Mouse (Mus musculus) megakaryocyte, embryonic 14.5 days (primary cell): ENCODE data around the gene Bag1. TPM values are rescaled to one million over a fixed set of nuclear protein-coding genes. Genes with fewer than 3 reads are reported as not detected.
A peak's percentile ranks its signal among the peaks of the same experiment; 100 is the strongest.

Experiments used
- H3K27me3 ChIP-seq: replicated peaks from 2 replicates; pipeline ENCODE3; 2012; ENCODE audit warnings: inconsistent platforms
- H3K36me3 ChIP-seq: replicated peaks from 2 replicates; pipeline ENCODE3; 2012; ENCODE audit warnings: low read length, inconsistent platforms, mixed read lengths
- H3K4me1 ChIP-seq: 2 replicates; pipeline ENCODE4 v1.6.1; 2012; ENCODE audit warnings: inconsistent platforms
- H3K4me3 ChIP-seq: replicated peaks from 2 replicates; pipeline ENCODE3; 2012; ENCODE audit warnings: moderate library complexity, mild to moderate bottlenecking, inconsistent platforms
- H3K9me3 ChIP-seq: 2 replicates; pipeline ENCODE4 v1.6.1; 2012; ENCODE audit warnings: inconsistent platforms
- FLI1 ChIP-seq: IDR thresholded peaks from 2 replicates; pipeline ENCODE4 v1.6.1; 2012; ENCODE audit warnings: low read length, inconsistent platforms, mixed read lengths
- GATA1 ChIP-seq: IDR thresholded peaks from 3 replicates; pipeline ENCODE4 v1.6.1; 2012; ENCODE audit warnings: mixed read lengths, low read length, inconsistent platforms, borderline replicate concordance
- polyA plus RNA-seq: library from polyadenylated mRNA; stranded (reverse); fragments of >175 nt; gene quantifications from 2 replicates; pipeline ENCODE4 v1.2.3, GENCODE M21; 2012; ENCODE audit warnings: low replicate concordance; ENCODE audit not compliant: insufficient read depth

The Bag1 gene
- polyA plus RNA-seq, 1 experiment: 409 TPM

DNA sequence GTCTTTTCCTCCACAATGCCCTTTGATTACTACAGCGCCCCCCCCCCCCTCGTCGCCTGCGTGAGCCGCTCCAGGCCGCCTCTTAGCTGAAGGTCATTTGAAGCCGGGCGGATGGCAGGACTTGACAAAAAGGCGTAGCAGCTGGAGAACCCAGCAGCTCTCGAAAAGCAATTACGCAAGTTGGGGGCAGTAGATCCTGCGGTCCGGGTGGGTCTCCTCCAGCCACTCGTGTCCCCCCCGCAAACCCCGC lies 22.4 kb upstream of the Bag1 start:
- H3K36me3 ChIP-seq: peaks cover 51% of the 10 kb centered on the region
- H3K27me3 ChIP-seq: no peaks in the 10 kb centered on the region
- TF ChIP-seq GATA1: no peak
- no peak for TF ChIP-seq FLI1

DNA sequence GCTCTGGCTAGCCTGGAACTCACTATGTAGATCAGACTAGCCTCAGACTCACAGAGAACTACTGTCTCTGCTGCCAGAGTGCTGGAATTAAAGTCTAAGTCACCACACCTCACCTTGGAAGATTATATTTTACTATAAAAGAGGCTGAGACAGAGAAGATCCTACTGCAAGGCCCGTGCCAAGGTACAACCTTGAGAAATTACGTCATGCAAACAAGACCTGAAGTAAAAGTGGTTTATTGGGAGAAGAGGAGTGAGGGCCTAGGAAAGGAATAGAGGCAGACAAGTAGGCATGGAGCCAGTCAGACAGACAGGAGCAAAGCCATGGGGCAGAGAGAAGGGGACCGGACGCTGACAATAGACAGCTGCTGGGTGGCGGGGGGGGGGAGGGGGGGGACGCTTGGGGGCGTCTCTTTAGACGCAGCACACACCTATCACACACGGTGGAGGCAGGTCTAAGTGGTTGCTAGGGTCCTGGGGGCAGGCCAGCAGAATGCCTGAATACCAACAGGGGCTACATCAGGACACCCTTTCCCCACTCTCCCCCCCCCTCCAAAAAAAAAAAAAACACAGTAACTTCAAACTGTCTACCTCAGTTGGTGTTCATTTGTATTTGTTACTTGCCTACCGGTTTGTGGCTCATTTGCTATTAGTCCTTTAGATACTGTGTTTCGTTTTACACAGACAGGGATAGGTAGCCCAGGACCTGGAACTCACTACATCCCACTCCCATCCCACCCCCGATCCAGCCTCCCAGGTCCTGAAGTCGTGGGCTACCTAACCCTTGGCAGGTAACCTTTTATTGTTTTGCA lies 21.9 kb upstream of the Bag1 start:
- H3K4me3 ChIP-seq: peak overlapping the region; percentile 99
- H3K9me3 ChIP-seq: no peaks in the 10 kb centered on the region
- peaks cover 80% of the 10 kb centered on the region for H3K4me1 ChIP-seq
- TF ChIP-seq FLI1 (no peak), GATA1 (no peak)
- H3K27me3 ChIP-seq: no peaks in the 10 kb centered on the region
- peaks cover 52% of the 10 kb centered on the region for H3K36me3 ChIP-seq

More for the DNA sequence above, 22.4 kb upstream of the Bag1 start:
- Histone ChIP-seq H3K4me1 (peaks cover 83% of the 10 kb centered on the region), H3K4me3 (peak overlapping the region; percentile 99), H3K9me3 (no peaks in the 10 kb centered on the region)

GRCm38 (mm10) chr4:40969161-40969560 lies 21.1 kb upstream of the Bag1 start:
- no peaks in the 10 kb centered on the region for H3K9me3 ChIP-seq
- TF ChIP-seq FLI1: no peak
- TF ChIP-seq GATA1: no peak
- peaks cover 77% of the 10 kb centered on the region for H3K4me1 ChIP-seq
- H3K4me3 ChIP-seq: no peak overlapping the region
- H3K27me3 ChIP-seq: no peaks in the 10 kb centered on the region
- peaks cover 57% of the 10 kb centered on the region for H3K36me3 ChIP-seq

- TF ChIP-seq GATA1 (no peak), FLI1 (no peak)
- Histone ChIP-seq H3K36me3 (peaks cover 93% of the 10 kb centered on the region), H3K4me1 (peaks cover 59% of the 10 kb centered on the region), H3K4me3 (no peak overlapping the region), H3K9me3 (no peaks in the 10 kb centered on the region), H3K27me3 (no peaks in the 10 kb centered on the region)
Observed at GRCm38 (mm10) chr4:40963536-40963935, 15.4 kb upstream of the Bag1 start.

DNA sequence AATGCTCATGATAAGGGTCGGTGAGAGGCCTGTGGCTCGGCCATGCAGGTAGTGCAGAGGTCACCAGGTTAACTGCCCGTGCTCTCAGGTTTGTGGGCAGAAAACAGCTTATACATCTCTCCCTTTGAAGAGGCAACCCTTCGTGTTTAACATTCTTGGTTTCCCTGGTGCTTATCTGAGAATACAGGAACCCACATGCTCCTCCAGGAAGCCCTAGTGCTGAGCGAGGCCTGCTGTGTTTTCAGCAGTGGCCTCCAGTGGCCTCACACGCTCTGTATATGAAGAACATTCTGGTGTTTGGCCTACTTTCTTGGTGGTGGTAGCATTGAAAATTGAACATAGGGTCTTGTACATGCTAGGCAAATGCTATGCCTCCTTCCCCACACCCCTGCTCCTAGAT lies 7.8 kb upstream of the Bag1 start:
- Histone ChIP-seq H3K4me3 (peak overlapping the region; percentile 85), H3K9me3 (no peaks in the 10 kb centered on the region), H3K36me3 (peaks cover 94% of the 10 kb centered on the region), H3K27me3 (no peaks in the 10 kb centered on the region), H3K4me1 (peaks cover 58% of the 10 kb centered on the region)
- TF ChIP-seq FLI1 (no peak), GATA1 (no peak)

DNA sequence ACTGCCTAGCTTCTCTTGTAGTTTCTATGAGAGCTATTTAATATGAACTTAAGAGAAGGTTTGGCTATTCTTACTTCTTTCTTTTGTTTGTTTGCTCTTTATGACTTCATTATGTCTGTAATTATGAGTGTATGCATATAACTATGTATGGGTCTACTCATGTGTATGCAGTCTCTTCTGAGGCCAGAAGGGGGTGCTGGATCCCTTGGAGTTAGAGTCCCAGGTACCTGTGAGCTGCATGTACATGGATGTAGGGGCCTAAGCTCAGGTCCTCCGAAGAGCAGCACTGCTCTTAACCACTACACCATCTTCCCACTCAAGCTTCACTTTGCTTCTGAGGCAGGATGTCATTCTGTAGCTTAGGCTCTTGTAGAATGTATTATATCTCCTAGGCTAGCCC lies 5.4 kb upstream of the Bag1 start:
- Histone ChIP-seq H3K4me3 (no peak overlapping the region), H3K27me3 (no peaks in the 10 kb centered on the region), H3K4me1 (peaks cover 74% of the 10 kb centered on the region), H3K9me3 (no peaks in the 10 kb centered on the region), H3K36me3 (peaks cover 87% of the 10 kb centered on the region)
- TF ChIP-seq FLI1 (no peak), GATA1 (no peak)

GRCm38 (mm10) chr4:40947565-40948159 lies 432 bp downstream of the Bag1 start:
- peaks cover 62% of the 10 kb centered on the region for H3K4me1 ChIP-seq
- peaks cover 71% of the 10 kb centered on the region for H3K36me3 ChIP-seq

DNA sequence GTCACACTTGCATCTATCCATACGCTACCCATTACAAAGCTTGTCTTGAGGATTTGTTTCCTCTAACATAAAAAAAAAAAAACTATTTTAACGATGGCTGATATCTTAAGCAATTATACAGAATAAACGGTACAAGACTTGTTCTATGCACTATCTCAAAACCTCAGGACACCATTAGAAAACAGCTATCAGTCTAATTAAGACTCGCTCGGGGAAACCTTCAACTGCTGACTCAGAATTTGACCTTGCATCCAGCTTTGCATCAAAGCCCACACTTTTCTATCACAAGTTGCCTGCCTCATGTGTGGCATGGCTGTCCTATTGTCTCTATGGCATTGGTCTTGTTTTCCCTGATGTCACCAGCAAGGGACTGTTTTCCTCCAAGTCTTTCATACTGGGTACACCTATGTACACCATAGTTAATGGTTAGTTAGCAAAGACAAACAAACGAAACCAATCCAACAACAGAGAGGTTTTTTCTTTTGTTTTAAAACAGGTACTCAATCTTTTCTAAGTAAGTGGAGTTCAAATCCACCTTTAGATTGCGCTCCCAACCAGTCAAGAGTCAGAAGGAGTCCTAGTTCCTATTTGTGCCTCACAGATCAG lies 1.5 kb downstream of the Bag1 start:
- Histone ChIP-seq H3K27me3 (no peaks in the 10 kb centered on the region), H3K4me1 (peaks cover 72% of the 10 kb centered on the region), H3K4me3 (peak overlapping the region; percentile 93), H3K36me3 (peaks cover 71% of the 10 kb centered on the region), H3K9me3 (no peaks in the 10 kb centered on the region)
- TF ChIP-seq GATA1 (no peak), FLI1 (no peak)

More at GRCm38 (mm10) chr4:40947565-40948159, 432 bp downstream of the Bag1 start:
- no peaks in the 10 kb centered on the region for H3K27me3 ChIP-seq
- TF ChIP-seq FLI1 (no peak), GATA1 (no peak)
- peak overlapping the region; percentile 93 for H3K4me3 ChIP-seq
- no peaks in the 10 kb centered on the region for H3K9me3 ChIP-seq

DNA sequence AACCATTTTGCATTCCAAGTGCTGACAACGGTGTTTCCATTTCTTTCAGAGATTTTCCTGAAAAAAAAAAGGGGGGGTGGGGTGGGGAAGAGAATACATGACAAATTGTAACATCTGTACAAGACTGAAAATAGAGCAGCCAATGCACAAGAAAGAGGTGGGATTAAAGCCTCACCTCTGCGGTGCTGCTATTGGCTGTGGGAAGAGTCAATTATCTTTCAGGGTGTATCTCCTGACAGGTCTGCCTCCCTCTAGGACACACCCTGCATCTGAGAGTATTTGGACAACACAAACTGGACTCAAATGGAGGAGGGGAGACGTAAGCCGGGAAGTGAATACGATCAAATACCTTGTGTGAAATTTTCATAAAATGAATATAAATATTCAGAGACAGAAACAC lies 4.4 kb downstream of the Bag1 start:
- peaks cover 77% of the 10 kb centered on the region for H3K36me3 ChIP-seq
- peaks cover 48% of the 10 kb centered on the region for H3K4me1 ChIP-seq

GRCm38 (mm10) chr4:40938793-40939192 lies 9.3 kb downstream of the Bag1 start:
- H3K4me1 ChIP-seq: peaks cover 30% of the 10 kb centered on the region
- peaks cover 96% of the 10 kb centered on the region for H3K36me3 ChIP-seq
- peaks cover 16% of the 10 kb centered on the region for H3K9me3 ChIP-seq
- TF ChIP-seq FLI1 (no peak), GATA1 (no peak)
- no peaks in the 10 kb centered on the region for H3K27me3 ChIP-seq
- no peak overlapping the region for H3K4me3 ChIP-seq

More for the DNA sequence above, 4.4 kb downstream of the Bag1 start:
- Histone ChIP-seq H3K27me3 (no peaks in the 10 kb centered on the region), H3K4me3 (no peak overlapping the region), H3K9me3 (peaks cover 16% of the 10 kb centered on the region)
- no peak for TF ChIP-seq GATA1
- TF ChIP-seq FLI1: no peak
